Mouse (Mus musculus) neutrophil, adult 59 days (primary cell): ENCODE data around the gene Sel1l2. TPM values are rescaled to one million over a fixed set of nuclear protein-coding genes. Genes with fewer than 3 reads are reported as not detected.

Source experiments
- total RNA-seq, 2 experiments: library from RNA; stranded (reverse); gene quantifications; 1 replicate in 1 of 2; 2 replicates in 1 of 2; pipeline ENCODE4 v1.2.4; 2023

Gene Sel1l2
- total RNA-seq = not detected

GRCm38 (mm10) chr2:140389525-140389924, at the start of gene Sel1l2:
Sel1l2 (minus strand) TSS chr2:140389706.

DNA sequence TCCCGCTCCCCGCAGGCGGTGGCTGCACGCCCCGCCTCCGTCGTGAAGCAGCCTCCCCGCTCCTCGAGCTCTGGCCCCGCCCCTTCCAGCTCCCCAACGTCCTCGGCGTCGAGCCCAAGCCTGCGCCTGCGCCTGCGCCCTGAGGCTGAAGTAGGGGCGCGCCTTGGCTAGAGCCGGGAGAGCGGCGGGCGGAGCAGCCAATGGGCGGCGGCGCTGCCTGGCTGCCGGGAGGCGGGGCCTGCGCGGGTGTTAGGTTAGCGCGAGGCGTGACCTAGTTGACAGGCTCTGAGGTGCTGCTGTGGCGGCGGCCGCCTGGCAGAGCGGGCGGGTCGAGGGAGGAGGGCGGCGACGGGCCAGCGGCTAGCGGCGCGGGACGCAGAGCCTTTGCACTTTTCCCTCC, 5.7 kb upstream of the Sel1l2 start, which contains the start of gene Macrod2:
Macrod2 (plus strand) TSS at position 131 of the 400 bp plus-strand sequence.

Other genes starting within 250 kb of the Sel1l2 start
- not detected for gene Gm17374, start 237.7 kb downstream of the Sel1l2 start, total RNA-seq
- 1 to 10 TPM; 6.8 to 8.6 TPM for gene Esf1, start 219.1 kb downstream of the Sel1l2 start, total RNA-seq
- gene Ndufaf5, start 219.1 kb downstream of the Sel1l2 start, total RNA-seq = 1 to 10 TPM; 4.6 to 6.6 TPM
- gene Macrod2, start 5.6 kb upstream of the Sel1l2 start, total RNA-seq = under 1 TPM; 0.29 to 0.62 TPM